Mouse (Mus musculus) right cerebral cortex, postnatal 4 days (tissue): ENCODE results near the gene Pkdcc.

Experiments
- DNase-seq: peaks from one replicate; pipeline ENCODE4 v3.0.0-alpha.2; 2022

Pkdcc gene

GRCm38 (mm10) chr17:83213228-83213915 lies 1.7 kb upstream of the Pkdcc start:
- DNase-seq = no peak

GRCm38 (mm10) chr17:83214161-83214592 lies 915 bp upstream of the Pkdcc start:
- DNase-seq = peak; percentile 57

GRCm38 (mm10) chr17:83215529-83216244 lies 595 bp downstream of the Pkdcc start:
- peak; percentile 54 for DNase-seq

- DNase-seq = no peak
These were observed 1.3 kb downstream of the Pkdcc start for GRCm38 (mm10) chr17:83216251-83216919.

- no peak for DNase-seq
These were observed 3.1 kb downstream of the Pkdcc start for GRCm38 (mm10) chr17:83218189-83218588.

- no peak for DNase-seq
These were observed 3.6 kb downstream of the Pkdcc start for GRCm38 (mm10) chr17:83218722-83219121.

GRCm38 (mm10) chr17:83219351-83220287 lies 4.5 kb downstream of the Pkdcc start:
- DNase-seq = no peak

- no peak for DNase-seq
These were observed 6.0 kb downstream of the Pkdcc start for GRCm38 (mm10) chr17:83220954-83221538.

GRCm38 (mm10) chr17:83221611-83222500 lies 6.8 kb downstream of the Pkdcc start:
- no peak for DNase-seq

GRCm38 (mm10) chr17:83222705-83223104 lies 7.6 kb downstream of the Pkdcc start:
- no peak for DNase-seq

GRCm38 (mm10) chr17:83224451-83224971 lies 9.4 kb downstream of the Pkdcc start:
- DNase-seq = no peak

GRCm38 (mm10) chr17:83226395-83226986 lies 11.4 kb downstream of the Pkdcc start:
- no peak for DNase-seq

- no peak for DNase-seq
These were observed 16.3 kb downstream of the Pkdcc start for GRCm38 (mm10) chr17:83231357-83231756.

- no peak for DNase-seq
These were observed 20.1 kb downstream of the Pkdcc start for GRCm38 (mm10) chr17:83235227-83235626.

GRCm38 (mm10) chr17:83236202-83236601 lies 21.1 kb downstream of the Pkdcc start:
- no peak for DNase-seq

- DNase-seq = peak; percentile 19
These were observed 23.3 kb downstream of the Pkdcc start for GRCm38 (mm10) chr17:83238123-83239058.

- DNase-seq = no peak
These were observed 29.4 kb downstream of the Pkdcc start for GRCm38 (mm10) chr17:83244502-83244901.

- no peak for DNase-seq
These were observed 30.4 kb downstream of the Pkdcc start for GRCm38 (mm10) chr17:83245460-83245859.

GRCm38 (mm10) chr17:83246090-83246489 lies 31.0 kb downstream of the Pkdcc start:
- no peak for DNase-seq
